Mouse (Mus musculus) lung, adult 2 months (tissue): ENCODE results near the gene Bsn.

Source experiments
- CTCF ChIP-seq: fragments of 200-500 bp; IDR thresholded peaks from 2 replicates; pipeline ENCODE4 v1.5.1; 2011; ENCODE audit warnings: mild to moderate bottlenecking, low read length, control low read depth; ENCODE audit not compliant: insufficient read depth
- POLR2A ChIP-seq: fragments of 200-500 bp; IDR thresholded peaks from 2 replicates; pipeline ENCODE4 v1.6.1; 2011; ENCODE audit warnings: low read depth, mild to moderate bottlenecking, control low read depth, low read length, borderline replicate concordance; ENCODE audit errors: extremely low read depth

- TF ChIP-seq CTCF = no peak
- TF ChIP-seq POLR2A = no peak
Observed at GRCm38 (mm10) chr9:108055061-108055460, 135.1 kb downstream of the Bsn start.
